Mouse (Mus musculus) right cerebral cortex, postnatal 36 days (tissue): ENCODE measurements around the gene Olfr620.

Experiments used
- DNase-seq, 2 experiments: peaks; one replicate each; pipeline ENCODE4 v3.0.0; 2022; ENCODE audit warnings: low spot score in 2 of 2, mixed read lengths in 1 of 2

Olfr620 gene

DNA sequence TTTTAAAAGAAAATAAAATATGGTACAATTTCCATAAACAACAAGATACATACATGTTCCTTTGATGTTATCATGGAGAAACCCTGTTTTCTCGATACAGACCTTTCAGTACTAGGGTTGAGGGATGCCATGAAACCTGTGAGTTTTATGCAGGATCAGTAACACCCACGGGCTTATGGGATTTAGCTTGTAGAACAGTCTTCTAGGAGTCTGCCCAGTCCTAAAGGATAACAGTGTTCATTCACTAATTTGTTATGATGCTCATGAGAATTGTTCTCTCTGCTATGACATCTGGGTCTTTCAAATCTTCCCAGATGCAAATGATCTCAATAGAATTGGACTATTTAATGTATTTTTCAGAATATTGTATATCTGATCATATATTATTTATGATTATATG, at the start of gene Olfr620:
TSS of gene Olfr620 (minus strand) at position 101 of the 400 bp plus-strand sequence.
- DNase-seq = no peak

DNA sequence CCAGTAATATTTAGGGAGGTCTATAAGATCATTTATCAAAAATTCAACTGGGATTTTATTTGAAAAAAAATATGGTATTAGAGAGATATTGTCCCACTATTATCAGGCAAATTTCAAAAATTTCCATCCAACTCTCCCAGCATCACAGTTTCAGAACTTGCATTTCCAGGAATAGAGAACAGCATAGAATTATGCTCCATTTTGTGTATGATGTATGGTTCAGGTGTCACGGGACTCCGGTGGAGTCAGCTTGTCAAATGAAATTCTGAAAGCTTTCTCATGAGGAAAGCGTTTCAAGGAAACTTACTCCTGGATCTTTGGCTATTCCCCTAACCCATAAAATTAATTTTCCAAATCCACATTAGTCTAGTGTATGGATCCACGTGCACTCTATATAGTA, 31.7 kb upstream of the Olfr620 start:
- DNase-seq = no peak

DNA sequence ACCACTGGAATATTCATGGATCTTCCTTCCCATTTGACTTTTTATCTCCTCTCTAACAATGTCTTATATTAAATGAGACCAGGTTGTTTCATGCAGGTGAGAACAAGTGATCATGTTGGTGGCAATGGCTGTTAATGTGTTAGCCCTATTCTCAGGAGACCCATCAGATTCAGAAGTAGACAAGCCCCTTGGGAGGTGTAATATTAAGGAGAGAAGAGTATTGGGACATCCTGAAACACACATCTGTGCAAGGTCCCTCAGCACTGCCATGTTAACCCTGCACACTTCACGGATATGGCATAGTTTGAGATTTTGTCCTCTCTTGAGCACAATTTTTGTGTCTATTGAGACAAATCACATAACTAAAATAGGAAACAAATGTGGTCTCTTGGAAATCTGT, 30.3 kb upstream of the Olfr620 start, which contains the start of gene Olfr622:
TSS of gene Olfr622 (minus strand) at position 101 of the 400 bp plus-strand sequence.
- DNase-seq = no peak

DNA sequence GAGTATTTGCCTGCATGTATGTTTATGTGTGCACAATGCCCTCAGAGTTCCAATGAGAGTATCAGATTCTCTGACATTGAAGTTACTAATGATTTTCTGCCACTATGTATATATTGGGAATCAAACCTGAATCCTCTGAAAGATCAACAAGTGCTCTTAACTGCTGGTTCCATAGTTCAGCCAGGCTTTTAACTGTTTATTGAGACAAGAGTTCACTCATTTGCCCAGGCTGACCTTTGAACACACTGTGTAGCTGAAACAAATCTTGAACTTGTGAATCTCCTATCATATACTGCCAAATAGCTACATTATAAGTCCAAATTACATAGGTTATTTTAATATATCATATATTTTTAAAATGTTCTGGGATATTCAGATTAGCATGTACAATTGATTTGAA, 24.5 kb upstream of the Olfr620 start:
- DNase-seq = no peak

DNA sequence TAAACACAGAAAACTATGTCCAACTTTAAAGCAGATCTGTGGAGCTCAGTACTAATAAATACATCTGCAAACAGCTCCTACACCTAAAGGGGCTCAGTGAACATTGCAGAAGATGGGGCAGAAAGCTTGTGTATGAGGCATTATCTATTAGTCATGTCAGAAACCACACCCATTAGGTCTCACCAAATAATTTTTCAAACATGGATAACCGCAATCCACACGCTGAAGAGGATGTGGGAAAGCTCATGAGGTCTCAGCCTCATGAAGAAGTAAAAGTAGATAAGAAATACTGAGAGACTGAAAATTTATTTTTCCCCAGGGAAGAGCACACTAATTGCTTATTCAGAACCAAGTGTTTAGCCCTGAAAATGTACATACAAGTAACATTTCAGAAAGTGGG, 4.9 kb downstream of the Olfr620 start:
- DNase-seq = no peak

DNA sequence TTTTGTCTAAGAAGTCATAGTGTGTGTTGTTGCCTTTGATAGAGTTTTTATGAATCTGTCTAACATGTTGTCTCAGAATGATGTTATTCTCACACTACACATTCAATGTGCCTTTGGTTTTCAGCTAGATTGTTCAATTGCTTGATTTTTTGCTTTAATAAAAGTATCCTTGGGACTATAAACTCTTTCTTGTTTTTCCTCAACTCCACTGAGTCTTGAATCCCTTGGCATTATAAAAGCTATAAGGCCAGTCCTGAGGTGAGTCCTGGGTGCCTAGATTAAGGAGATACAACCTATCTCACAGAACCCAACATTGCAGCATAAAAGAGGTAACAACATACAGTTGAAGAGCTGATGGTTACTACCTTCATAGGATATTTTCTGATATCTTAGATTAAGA, 12.1 kb downstream of the Olfr620 start, which contains the start of gene Olfr619:
TSS of gene Olfr619 (plus strand) at position 301 of the 400 bp plus-strand sequence.
- DNase-seq = no peak

DNA sequence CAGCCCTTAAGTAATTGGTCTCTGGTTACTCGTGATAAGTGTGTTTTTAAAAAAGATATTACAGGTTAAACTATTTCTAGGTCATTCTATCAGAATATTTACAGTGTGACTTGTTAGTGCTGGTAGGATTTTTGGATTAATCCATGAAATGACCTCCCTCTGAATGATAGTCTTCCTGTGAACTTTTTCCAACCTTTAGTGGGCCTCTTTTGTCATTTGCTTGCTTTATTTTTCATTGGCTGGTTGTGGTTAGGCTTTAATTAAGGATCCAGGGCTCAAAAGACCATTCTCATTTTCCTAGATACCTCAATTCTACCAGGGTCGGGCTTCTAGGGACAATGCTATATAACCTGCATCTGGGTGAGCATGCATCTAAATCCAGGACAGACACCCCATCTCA, 22.5 kb downstream of the Olfr620 start, which contains the start of gene Olfr618:
TSS of gene Olfr618 (plus strand) at position 301 of the 400 bp plus-strand sequence.
- no peak for DNase-seq

DNA sequence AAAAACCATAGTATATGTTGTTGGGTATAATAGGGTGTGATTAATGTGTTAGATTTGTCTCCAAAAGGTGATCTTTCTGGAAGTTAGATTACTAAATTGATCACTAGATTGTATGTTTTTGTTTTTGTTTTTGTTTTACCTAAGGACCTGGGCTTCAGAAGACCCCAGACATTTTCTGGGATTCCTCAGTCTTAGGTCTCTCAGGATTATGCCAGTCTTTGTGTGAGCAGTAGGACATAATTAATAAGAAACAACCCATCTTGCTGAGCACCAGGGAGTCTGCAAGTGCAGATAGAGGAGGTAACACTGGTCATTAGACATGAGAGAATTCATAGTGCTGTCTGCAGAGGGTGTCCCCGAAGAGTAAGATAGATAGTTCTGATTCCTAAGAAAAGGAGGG, 39.6 kb downstream of the Olfr620 start, which contains the start of gene Olfr617:
TSS of gene Olfr617 (plus strand) at position 301 of the 400 bp plus-strand sequence.
- DNase-seq = no peak

DNA sequence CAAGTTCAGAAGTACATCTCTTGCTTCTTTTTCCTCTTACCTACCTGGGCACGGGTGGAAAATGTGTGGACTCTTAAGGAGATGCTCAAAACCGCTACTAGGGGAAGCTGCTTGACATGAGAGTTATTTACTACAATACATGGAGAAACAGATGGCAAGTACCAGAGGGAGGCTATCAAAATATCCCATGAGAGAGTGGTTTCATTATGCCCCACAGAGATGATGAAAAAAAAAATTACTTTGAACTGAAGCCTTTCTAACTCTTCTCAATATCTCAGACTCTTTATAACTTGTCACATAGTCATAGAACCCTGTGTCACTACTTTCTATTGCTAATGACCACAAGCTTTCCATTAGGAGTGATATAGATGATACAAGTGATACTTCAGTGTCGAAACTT, 43.3 kb downstream of the Olfr620 start, which contains the start of gene Olfr616:
TSS of gene Olfr616 (minus strand) at position 101 of the 400 bp plus-strand sequence.
- no peak for DNase-seq

DNA sequence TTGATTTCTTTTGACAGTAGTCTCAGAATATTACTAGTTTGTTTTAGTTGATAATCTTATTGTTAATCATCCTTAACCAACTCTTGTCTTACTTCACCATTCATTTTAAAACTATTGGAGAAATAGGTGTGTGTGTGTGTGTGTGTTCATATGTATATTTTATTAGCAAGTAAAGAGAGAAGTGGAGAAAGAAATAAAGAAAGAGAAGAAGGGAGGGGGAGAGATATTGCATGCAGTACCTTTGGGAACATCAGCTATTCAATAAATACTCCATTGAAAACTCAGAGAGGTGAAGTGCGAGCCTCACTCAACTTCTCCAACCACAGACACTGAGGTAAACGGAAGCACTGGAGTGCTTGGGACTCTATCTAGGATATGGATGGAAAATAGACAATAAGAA, 56.6 kb downstream of the Olfr620 start, which contains the start of gene Olfr615:
TSS of gene Olfr615 (plus strand) at position 301 of the 400 bp plus-strand sequence.
- DNase-seq = no peak
